Mouse (Mus musculus): ENCODE measurements around the gene A030014E15Rik. TPM values are rescaled to one million over a fixed set of nuclear protein-coding genes. Genes with fewer than 3 reads are reported as not detected.
"Not testable (repeated sequence)": the region's sequence is repeated elsewhere in the genome, so short reads cannot be mapped to it uniquely, and the experiment has no call there.

Gene A030014E15Rik
- not detected for total RNA-seq (2021)

DNA sequence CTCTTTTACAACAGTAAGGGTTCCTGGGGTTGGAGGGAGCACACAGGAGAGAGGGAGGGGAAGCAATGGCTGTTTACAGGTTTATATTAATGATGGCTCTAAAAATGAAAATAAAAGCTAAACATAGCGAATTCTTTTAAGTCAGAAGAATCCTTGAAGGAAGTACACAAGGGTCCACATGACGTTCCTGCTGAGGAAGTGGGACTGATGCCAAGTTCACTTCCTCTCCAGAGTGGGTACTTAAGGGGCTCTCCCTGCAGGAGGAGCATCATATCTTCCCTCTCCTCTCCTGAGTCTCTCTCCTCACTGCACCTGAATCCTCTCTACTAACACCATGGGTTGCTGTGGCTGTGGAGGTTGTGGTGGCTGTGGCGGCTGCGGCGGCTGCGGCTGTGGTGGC lies at the start of gene A030014E15Rik:
Gene A030014E15Rik (plus strand): TSS at position 268 of the 400 bp plus-strand sequence.
- intact Hi-C loops (cut with DNase I): no loop called here
- no peak for DNase-seq (ENCODE audit: low spot score in 2 of 2)

DNA sequence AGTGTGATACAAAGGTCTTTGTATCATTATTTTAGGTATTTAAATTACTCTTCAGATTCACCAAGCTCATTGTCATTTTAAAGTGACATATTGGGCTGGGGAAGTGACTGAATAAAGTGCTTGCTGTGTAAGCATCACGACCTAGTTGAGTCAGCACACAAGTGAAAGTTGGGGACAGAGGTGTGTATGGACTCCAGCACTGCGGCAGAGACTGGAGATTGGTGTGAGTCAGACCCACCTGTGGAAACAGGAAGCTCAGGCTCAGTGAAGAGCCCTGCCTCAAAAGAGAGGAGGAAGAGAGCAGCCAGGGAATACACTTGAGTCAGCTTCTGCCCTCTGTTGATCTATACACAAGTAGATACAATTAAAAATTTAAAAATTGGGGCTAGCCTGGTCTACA lies 45.5 kb upstream of the A030014E15Rik start:
- DNase-seq (ENCODE audit: low spot score in 2 of 2): peak in 1 of 2 experiments; percentile 47
- intact Hi-C loops (cut with DNase I): no loop called here

DNA sequence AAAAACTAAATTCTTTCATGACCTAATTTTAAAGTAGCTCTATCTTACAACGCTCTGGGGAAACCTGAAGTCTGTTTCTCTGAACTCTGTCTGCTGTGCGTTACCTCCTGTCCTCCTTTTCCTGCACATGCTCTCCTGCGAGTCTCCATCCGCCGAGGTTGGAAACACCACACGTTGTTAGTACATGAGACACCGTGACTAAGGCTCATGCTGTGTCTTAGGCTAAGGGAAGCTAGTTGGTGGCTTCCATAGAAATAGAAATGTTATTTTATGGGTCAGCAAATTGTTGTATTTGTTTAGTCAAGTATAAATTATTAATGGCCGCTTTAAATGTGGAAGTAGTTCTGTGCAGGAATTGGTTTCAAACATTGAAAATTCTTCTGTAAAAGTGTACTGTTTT lies 44.5 kb upstream of the A030014E15Rik start:
- DNase-seq (ENCODE audit: low spot score in 2 of 2): no peak
- intact Hi-C loops (cut with DNase I): no loop called here

DNA sequence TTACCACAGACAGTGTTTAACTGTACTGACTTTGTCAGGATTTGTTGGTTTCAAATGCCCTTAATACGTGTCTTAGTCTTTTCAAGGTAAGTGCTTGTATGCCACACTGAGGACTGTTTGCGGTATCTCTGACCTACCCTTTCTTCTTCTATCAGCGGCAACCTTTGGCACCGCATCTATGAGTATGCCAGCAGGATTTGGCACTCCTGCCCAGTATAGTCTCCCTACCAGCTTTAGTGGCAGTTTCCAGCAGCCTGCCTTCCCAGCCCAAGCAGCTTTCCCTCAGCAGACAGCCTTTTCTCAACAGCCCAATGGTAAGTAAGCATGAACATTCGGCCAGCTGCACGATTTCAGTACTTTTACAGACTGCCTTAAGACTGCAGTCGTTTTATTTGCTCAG lies 31.4 kb upstream of the A030014E15Rik start:
- intact Hi-C loops (cut with DNase I): no loop called here
- DNase-seq (ENCODE audit: low spot score in 2 of 2): no peak

DNA sequence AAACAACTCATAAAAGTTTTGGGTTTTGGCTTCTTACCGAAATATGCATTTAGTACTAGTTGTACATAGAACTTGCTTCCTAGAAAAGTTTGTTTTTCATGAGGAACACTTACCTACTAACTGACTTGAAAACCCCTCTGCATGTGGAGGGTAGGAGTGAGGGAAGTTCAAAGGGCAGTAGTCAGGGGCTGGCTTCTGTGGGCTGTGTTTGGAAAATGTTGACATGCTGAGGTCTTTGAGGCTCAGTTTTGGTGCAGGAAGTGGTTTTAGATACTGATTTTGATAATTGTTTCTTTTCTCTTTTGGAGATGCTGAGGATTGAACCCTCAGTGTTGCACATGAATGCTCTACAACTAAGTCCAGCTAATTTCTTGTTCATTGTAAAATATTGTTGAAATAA lies 24.1 kb upstream of the A030014E15Rik start:
- intact Hi-C loops (cut with DNase I): no loop called here
- DNase-seq (ENCODE audit: low spot score in 2 of 2): no peak

DNA sequence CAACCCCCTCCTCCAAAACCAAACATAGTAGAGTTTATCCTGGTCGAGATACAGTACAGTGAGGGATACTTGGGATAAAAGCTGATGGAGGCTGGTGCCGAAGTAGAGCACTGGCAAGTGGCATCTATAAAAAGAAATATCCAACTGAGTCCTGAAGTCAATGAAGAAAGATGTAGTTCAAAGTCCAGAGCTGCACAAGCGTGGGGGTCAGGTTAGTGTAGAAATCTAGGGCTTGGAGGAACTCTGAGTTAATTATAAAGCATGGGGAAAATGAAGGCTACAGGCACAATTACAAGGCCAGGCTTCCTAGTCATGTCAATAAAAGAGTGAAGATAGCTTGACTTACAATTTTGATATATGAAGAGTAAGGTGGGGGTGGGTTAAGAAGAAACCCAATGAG lies 23.5 kb upstream of the A030014E15Rik start:
- no peak for DNase-seq (ENCODE audit: low spot score in 2 of 2)
- intact Hi-C loops (cut with DNase I): no loop called here

DNA sequence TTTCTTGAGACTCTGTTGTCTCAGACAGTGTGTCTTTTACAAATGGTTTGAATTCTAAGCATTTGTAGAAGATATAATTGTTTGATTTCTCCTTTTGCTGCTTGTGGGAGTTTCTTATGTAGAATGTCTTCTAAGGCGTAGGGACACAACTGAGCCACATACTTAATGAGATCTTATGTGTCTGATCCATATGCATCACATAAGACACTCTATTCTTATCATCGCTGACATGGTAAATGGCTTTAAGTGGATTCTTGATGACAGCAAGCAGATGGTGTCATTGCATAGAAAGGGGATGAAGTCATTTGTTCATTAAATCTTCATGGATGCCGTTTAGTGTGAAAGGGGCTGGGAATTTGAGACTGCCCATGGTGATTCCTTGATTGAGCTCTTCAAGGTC lies 18.8 kb upstream of the A030014E15Rik start:
- DNase-seq (ENCODE audit: low spot score in 2 of 2): peak in 1 of 2 experiments; percentile 7
- intact Hi-C loops (cut with DNase I): no loop called here

DNA sequence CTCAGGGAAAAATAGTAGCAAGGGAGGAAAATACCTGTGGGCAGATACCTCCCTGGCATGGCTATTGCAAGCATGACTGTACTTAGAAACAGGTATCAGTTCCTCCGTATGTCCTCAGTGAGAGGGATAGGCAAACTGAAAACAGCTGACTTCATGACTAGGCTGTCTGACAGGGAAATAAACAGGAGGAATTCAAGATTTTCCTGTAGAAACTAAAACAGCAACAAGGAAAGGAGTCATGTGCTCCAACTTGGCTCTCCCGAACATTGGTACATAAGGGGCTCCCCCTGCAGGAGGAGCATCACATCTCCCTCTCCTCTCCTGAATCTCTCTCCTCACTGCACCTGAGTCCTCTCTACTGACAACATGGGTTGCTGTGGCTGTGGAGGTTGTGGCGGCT lies 11.7 kb upstream of the A030014E15Rik start, which contains the start of gene A030005L19Rik:
Gene A030005L19Rik (plus strand): TSS at position 301 of the 400 bp plus-strand sequence.
- intact Hi-C loops (cut with DNase I): no loop called here
- DNase-seq (ENCODE audit: low spot score in 2 of 2): no peak

DNA sequence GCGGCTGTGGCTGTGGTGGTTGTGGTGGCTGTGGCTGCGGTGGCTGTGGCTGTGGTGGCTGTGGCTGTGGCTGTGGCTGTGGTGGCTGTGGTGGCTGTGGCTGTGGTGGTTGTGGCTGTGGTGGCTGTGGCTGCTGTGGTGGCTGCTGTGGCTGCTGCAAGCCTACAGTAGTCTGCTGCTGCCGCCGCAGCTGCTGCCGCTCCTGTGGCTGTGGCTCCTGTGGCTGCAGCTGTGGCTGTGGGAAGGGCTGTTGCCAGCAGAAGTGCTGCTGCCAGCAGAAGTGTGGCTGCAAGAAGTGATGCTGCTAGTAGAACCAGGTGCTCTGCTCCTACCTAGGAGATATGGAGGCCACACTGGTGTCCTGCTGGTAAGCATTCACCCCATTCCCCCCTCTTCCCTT lies 11.3 kb upstream of the A030014E15Rik start:
- DNase-seq (ENCODE audit: low spot score in 2 of 2); intact Hi-C loops (cut with DNase I): not testable (repeated sequence)

DNA sequence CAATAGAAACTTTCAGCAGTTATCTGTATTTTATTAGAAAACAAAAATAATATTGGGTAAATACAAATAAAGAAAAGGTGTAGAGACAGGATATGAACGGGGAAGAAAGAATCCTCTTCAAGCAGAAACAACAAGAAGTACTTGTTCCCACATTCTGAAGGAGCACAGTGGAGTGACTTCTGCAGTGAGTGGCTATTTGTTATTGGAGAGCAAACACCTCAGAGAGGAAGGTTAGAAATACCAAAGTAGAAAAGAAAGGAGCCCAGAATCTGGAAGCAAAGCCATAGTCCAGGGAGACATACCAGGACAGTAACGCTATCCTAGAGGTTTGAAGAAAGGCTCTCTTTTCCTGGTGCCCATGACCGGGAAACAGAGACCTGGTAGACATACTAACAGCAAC lies 5.8 kb downstream of the A030014E15Rik start:
- intact Hi-C loops (cut with DNase I); DNase-seq (ENCODE audit: low spot score in 2 of 2): not testable (repeated sequence)

DNA sequence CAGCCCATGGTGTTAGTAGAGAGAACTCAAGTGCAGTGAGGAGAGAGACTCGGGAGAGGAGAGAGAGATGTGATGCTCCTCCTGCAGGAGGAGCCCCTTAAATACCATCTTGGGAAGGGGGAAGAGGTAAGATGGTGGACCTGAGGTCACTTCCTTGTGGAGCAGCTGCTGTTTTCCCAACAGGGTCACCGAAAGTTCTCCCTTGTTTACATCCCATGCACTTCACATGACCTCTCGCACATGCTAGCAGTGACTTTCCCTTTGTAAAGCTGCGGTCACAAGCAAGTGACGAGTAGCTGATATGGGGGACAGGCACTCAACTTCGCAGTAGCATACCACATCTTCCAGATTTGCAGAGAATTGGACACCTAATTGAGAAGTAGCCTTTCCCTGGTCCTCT lies 6.6 kb downstream of the A030014E15Rik start, which contains the start of gene Gm6217:
Gene Gm6217 (minus strand): TSS at position 74 of the 400 bp plus-strand sequence.
- intact Hi-C loops (cut with DNase I); DNase-seq (ENCODE audit: low spot score in 2 of 2): not testable (repeated sequence)

DNA sequence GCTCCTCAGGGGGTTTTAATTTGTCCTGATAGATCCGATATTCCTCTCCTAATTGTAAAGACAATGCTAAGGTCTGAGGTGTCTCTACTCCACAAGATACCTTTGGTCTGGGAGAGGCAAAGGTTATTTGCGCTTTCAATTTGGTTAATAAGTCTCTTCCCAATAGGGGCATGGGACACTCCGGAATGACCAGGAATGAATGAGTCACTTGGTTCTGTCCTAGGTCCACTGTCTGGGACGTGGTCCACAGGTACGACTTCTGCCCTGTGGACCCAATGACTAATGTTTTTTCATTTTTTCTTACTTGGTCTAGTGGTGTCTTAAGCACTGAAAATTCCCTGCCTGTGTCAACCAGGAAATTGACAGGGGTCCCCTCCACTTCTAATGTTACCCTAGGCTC lies 13.9 kb downstream of the A030014E15Rik start:
- no peak for DNase-seq (ENCODE audit: low spot score in 2 of 2)
- intact Hi-C loops (cut with DNase I): no loop called here

DNA sequence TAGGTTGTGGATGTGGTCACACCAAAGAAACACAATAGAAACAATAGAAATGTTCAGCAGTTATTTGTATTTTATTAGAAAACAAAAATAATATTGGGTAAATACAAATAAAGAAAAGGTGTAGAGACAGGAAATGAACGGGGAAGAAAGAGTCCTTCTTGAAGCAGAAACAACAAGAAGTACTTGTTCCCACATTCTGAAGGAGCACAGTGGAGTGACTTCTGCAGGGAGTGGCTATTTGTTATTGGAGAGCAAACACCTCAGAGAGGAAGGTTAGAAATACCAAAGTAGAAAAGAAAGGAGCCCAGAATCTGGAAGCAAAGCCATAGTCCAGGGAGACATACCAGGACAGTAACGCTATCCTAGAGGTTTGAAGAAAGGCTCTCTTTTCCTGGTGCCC lies 17.8 kb downstream of the A030014E15Rik start:
- intact Hi-C loops (cut with DNase I): not testable (repeated sequence)

DNA sequence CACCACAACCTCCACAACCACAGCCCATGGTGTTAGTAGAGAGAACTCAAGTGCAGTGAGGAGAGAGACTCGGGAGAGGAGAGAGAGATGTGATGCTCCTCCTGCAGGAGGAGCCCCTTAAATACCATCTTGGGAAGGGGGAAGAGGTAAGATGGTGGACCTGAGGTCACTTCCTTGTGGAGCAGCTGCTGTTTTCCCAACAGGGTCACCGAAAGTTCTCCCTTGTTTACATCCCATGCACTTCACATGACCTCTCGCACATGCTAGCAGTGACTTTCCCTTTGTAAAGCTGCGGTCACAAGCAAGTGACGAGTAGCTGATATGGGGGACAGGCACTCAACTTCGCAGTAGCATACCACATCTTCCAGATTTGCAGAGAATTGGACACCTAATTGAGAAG lies 18.6 kb downstream of the A030014E15Rik start, which contains the start of gene A030003K21Rik:
Gene A030003K21Rik (minus strand): TSS at position 94 of the 400 bp plus-strand sequence.
- DNase-seq (ENCODE audit: low spot score in 2 of 2); intact Hi-C loops (cut with DNase I): not testable (repeated sequence)

More for the DNA sequence above, 17.8 kb downstream of the A030014E15Rik start:
- not testable (repeated sequence) for DNase-seq (ENCODE audit: low spot score in 2 of 2)

DNA sequence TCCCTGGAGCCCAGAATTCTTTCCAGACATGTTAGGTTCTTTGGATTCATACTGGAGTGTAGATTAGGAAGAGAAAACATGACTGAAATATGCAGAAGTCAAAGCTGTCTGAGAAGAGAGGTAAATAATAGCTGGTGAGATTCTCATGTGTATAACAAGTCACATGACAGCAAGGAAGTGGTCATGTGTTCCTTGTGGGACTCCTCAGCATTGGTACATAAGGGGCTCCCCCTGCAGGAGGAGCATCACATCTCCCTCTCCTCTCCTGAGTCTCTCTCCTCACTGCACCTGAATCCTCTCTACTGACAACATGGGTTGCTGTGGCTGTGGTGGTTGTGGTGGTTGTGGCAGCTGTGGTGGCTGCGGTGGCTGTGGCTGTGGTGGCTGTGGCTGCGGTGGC lies 21.3 kb downstream of the A030014E15Rik start:
- DNase-seq (ENCODE audit: low spot score in 2 of 2); intact Hi-C loops (cut with DNase I): not testable (repeated sequence)

DNA sequence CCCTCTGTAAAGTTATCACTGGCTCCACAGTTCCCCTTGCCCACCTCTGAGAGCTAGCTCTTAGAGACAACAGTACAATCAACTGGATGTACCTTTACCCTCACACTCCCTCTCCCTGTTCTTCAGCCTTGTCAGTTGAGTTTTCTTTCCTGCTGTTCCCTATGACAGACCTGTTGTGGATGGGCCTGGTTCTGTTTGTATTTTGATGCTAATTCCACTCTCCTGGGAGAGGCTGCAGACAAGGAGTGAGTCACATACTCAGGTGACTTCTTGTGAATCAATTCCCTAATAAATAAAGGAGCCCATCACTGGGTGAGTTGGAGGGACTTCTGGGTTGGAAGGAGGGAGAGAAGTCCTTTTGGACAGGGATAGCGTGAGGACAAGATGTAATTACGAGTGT lies 23.9 kb downstream of the A030014E15Rik start:
- DNase-seq (ENCODE audit: low spot score in 2 of 2): no peak
- intact Hi-C loops (cut with DNase I): no loop called here

DNA sequence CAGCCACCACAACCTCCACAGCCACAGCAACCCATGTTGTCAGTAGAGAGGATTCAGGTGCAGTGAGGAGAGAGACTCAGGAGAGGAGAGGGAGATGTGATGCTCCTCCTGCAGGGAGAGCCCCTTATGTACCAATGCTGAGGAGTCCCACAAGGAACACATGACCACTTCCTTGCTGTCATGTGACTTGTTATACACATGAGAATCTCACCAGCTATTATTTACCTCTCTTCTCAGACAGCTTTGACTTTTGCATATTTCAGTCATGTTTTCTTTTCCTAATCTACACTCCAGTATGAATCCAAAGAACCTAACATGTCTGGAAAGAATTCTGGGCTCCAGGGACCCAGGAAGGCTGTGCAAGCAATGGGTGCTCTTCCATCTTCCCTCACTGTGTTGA lies 31.2 kb downstream of the A030014E15Rik start, which contains the start of gene Gm7544:
Gene Gm7544 (minus strand): TSS at position 101 of the 400 bp plus-strand sequence.
- intact Hi-C loops (cut with DNase I); DNase-seq (ENCODE audit: low spot score in 2 of 2): not testable (repeated sequence)

DNA sequence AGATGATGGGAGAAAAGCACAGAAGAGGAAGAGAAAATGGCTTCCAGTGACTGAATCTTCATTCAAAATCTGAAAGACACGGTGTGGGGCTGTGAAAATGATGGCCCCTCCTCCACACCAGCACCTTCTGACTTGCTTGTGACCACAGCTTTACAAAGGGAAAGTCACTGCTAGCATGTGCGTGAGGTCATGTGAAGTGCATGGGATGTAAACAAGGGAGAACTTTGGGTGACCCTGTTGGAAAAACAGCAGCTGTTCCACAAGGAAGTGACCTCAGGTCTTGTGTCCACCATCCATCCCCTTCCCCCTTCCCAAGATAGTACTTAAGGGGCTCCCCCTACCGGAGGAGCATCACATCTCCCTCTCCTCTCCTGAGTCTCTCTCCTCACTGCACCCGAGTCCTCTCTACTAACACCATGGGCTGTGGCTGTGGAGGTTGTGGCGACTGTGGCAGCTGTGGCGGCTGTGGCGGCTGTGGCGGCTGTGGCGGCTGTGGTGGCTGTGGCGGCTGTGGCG lies 35.2 kb downstream of the A030014E15Rik start, which contains the start of gene Gm47955:
Gene Gm47955 (plus strand): TSS at position 417 of the 516 bp plus-strand sequence.
- intact Hi-C loops (cut with DNase I): no loop called here
- no peak for DNase-seq (ENCODE audit: low spot score in 2 of 2)

DNA sequence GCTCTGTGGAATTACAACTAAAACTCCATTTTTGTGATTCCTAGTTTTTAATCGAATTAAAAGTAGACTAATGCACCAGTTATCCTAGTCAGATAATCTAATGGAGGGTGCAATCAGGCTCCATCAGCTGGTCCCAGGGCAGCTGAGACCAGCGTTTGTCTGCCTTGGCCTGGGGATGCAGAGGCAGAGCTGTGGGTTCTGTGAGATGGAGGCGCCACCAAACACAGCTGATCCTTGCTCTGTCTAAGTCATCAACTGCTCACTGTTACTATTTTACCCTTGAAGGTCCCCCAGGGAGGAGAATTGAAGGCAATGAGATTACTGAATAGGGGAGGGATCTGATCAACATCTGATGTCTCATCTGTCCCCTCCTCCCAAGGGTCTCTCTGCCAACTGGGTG lies 41.7 kb downstream of the A030014E15Rik start:
- intact Hi-C loops (cut with DNase I): no loop called here
- no peak for DNase-seq (ENCODE audit: low spot score in 2 of 2)

DNA sequence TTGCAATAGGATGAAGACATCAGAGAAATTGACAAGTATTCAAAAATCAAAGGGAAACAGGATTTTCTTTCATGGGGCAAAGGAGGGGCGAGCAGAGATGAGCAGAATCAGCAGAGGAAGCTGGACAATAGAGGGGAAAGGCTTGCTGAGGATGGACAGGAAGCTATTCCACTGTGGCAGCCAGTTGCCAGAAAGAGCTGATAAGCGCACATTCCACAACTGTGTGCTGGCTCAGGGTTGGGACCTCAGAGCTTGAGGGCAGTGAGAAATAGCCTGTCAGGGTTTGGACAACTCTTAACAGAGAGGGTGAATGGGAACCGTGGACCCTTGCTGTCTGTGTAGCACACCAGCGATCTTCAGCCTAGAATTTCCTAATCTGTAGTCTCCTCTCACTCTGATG lies 47.3 kb downstream of the A030014E15Rik start:
- intact Hi-C loops (cut with DNase I): no loop called here
- DNase-seq (ENCODE audit: low spot score in 2 of 2): no peak

DNA sequence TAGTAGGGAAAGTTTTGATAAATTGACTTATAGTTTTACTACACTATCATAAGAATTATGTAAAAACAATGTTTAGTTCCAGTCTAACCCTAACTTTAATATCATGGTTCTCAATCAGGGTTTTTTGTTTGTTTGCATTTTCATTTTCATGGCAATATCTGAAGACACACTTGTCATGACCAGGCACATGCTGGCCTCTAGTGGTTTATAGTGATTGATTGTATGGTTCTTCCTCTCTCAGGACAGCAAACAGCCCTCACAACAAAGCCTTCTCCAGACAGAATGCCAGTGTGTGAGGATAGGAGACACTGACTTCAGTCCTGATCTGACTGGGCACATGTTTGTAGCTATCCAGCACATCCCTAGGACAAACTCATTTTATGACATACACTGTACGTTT lies 48.5 kb downstream of the A030014E15Rik start:
- intact Hi-C loops (cut with DNase I): no loop called here

More for the DNA sequence above, 48.5 kb downstream of the A030014E15Rik start:
- DNase-seq (ENCODE audit: low spot score in 2 of 2): no peak

Data from left cerebral cortex, postnatal 25 days (tissue).